Mouse (Mus musculus): ENCODE data around the gene Tmem106a. TPM values are rescaled to one million over a fixed set of nuclear protein-coding genes. Genes with fewer than 3 reads are reported as not detected.
"Not testable (repeated sequence)": the region's sequence is repeated elsewhere in the genome, so short reads cannot be mapped to it uniquely, and the experiment has no call there.

Tmem106a gene
- polyA plus RNA-seq, 1 experiment from 2014 or later, result 2.1 TPM

DNA sequence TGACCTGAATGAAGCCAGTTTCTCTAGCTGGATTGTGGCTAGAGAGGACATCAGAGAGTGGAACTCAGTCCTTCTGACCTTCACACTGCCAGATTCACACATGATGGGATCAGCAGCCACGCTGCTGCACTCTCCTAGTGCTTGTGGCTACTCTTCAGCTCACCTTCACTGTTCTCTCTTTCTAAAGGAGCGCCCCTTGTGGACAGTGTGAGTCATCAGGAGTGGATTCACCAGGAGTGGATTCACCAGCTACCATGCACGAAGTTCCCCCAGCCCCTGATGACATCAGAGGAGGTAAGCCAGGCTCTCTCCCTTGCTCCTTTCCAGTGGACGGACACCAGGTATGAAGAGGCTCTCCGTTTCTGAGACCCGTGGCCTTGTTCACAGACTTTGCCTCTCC, 5.9 kb upstream of the Tmem106a start:
- WGBS, result 70% methylated on average over 6 of the region's 6 CpGs
- peaks cover 99% of the 10 kb centered on the region for H3K36me3 ChIP-seq (replicated peaks)
- no peak overlapping the region for H3K27ac ChIP-seq (replicated peaks)
- no peak overlapping the region for H3K4me3 ChIP-seq
- no peaks in the 10 kb centered on the region for H3K4me1 ChIP-seq
- no peaks in the 10 kb centered on the region for H3K9me3 ChIP-seq
- H3K27me3 ChIP-seq (replicated peaks; ENCODE audit: low read depth, poor library complexity, severe bottlenecking), result no peaks in the 10 kb centered on the region
- DNase-seq (ENCODE audit: low spot score), result no peak

- Histone ChIP-seq H3K27me3 (replicated peaks; ENCODE audit: low read depth, poor library complexity, severe bottlenecking) (no peaks in the 10 kb centered on the region), H3K36me3 (replicated peaks) (peaks cover 55% of the 10 kb centered on the region), H3K9me3 (no peaks in the 10 kb centered on the region), H3K4me3 (no peak overlapping the region), H3K4me1 (peaks cover 9% of the 10 kb centered on the region), H3K27ac (replicated peaks) (no peak overlapping the region)
- no peak for DNase-seq (ENCODE audit: low spot score)
- WGBS, result 72% methylated on average over 6 of the region's 6 CpGs
Measured at GRCm38 (mm10) chr11:101581081-101581764, 819 bp upstream of the Tmem106a start.

DNA sequence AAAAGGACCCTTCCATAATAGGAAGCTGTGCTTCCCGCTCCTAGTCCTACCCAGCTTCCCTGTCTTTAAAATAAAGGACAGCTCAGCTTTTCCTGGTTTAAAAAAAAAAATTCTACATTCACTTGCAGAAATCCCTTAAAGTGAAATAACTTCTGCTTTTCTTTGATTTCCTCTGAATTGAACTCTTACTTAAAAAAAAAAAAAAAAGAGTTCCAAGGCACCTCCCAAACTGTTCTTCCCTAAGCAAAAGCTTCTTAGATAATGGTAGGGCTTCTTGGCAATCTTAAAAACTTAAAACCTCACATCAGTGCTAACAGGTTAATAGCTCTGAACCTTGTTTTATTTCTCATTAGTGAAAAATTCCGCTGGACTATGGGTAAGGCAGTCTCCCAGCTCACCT, 1.2 kb downstream of the Tmem106a start:
- DNase-seq (ENCODE audit: low spot score), result no peak
- no peaks in the 10 kb centered on the region for H3K27me3 ChIP-seq (replicated peaks; ENCODE audit: low read depth, poor library complexity, severe bottlenecking)
- peaks cover 36% of the 10 kb centered on the region for H3K36me3 ChIP-seq (replicated peaks)
- no peak overlapping the region for H3K4me3 ChIP-seq
- peaks cover 9% of the 10 kb centered on the region for H3K4me1 ChIP-seq
- WGBS, result 88% methylated on average over 2 of the region's 2 CpGs
- H3K27ac ChIP-seq (replicated peaks), result no peak overlapping the region
- H3K9me3 ChIP-seq, result no peaks in the 10 kb centered on the region

DNA sequence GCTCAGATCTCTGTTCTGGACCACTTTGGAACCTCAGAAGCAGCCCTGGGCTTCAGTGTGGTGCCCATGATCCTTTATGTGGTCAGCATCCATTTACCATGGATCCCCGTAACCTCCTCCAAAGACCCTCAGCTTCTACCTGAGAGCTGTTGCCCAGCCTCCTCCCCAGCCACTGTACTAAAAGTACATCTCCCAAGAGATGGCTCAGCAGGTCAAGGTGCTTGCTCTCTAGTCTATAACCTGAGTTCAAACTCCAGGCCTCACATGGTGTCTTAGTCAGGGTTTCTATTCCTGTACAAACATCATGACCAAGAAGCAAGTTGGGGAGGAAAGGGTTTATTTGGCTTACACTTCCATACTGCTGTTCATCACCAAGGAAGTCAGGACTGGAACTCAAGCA, 3.0 kb downstream of the Tmem106a start:
- H3K9me3 ChIP-seq; H3K27me3 ChIP-seq (replicated peaks; ENCODE audit: low read depth, poor library complexity, severe bottlenecking); DNase-seq (ENCODE audit: low spot score); H3K4me1 ChIP-seq; H3K27ac ChIP-seq (replicated peaks); H3K4me3 ChIP-seq: not testable (repeated sequence)
- peaks cover 19% of the 10 kb centered on the region for H3K36me3 ChIP-seq (replicated peaks)
- 96% methylated on average over 1 of the region's 1 CpGs for WGBS

- Histone ChIP-seq H3K4me1 (peaks cover 9% of the 10 kb centered on the region), H3K4me3 (no peak overlapping the region), H3K9me3 (no peaks in the 10 kb centered on the region), H3K27ac (replicated peaks) (no peak overlapping the region), H3K36me3 (replicated peaks) (peaks cover 11% of the 10 kb centered on the region), H3K27me3 (replicated peaks; ENCODE audit: low read depth, poor library complexity, severe bottlenecking) (no peaks in the 10 kb centered on the region)
- no peak for DNase-seq (ENCODE audit: low spot score)
- 80% methylated on average over 4 of the region's 4 CpGs for WGBS
Measured at GRCm38 (mm10) chr11:101585805-101586204, 3.8 kb downstream of the Tmem106a start.

DNA sequence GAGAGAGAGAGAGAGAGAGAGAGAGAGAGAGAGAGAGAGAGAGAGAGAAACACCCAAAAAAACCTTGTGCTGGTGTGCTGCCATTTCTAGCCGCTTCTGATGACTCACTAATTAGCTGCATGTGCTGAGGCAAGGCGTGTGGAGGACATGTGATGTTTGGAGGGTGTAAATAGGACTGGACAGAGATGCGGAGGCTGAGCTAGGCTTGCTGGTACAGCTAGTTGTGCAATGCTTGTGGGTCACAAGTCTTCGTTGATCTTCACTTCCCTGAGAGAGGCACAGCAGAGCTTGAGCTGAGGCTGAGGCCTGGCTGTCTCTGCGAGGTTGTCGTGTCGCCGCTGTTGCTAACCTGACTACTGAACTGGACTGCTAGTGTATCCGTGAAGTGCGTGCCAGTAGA, 5.6 kb downstream of the Tmem106a start:
- no peak overlapping the region for H3K4me3 ChIP-seq
- H3K9me3 ChIP-seq, result no peaks in the 10 kb centered on the region
- no peak overlapping the region for H3K27ac ChIP-seq (replicated peaks)
- peaks cover 4% of the 10 kb centered on the region; the same call in 1 of the 2 replicates for H3K36me3 ChIP-seq (replicated peaks)
- 90% methylated on average over 10 of the region's 10 CpGs for WGBS
- H3K4me1 ChIP-seq, result no peaks in the 10 kb centered on the region; the same call in 1 of the 2 replicates
- no peaks in the 10 kb centered on the region for H3K27me3 ChIP-seq (replicated peaks; ENCODE audit: low read depth, poor library complexity, severe bottlenecking)
- no peak for DNase-seq (ENCODE audit: low spot score)

- no peaks in the 10 kb centered on the region for H3K9me3 ChIP-seq
- no peaks in the 10 kb centered on the region for H3K27me3 ChIP-seq (replicated peaks; ENCODE audit: low read depth, poor library complexity, severe bottlenecking)
- H3K4me3 ChIP-seq, result no peak overlapping the region
- H3K36me3 ChIP-seq (replicated peaks), result peaks cover 4% of the 10 kb centered on the region; the same call in 1 of the 2 replicates
- 92% methylated on average over 7 of the region's 7 CpGs for WGBS
- no peak overlapping the region for H3K27ac ChIP-seq (replicated peaks)
- peaks cover 4% of the 10 kb centered on the region; the same call in 1 of the 2 replicates for H3K4me1 ChIP-seq
- DNase-seq (ENCODE audit: low spot score), result no peak
Measured at GRCm38 (mm10) chr11:101588868-101589267, 6.8 kb downstream of the Tmem106a start.

DNA sequence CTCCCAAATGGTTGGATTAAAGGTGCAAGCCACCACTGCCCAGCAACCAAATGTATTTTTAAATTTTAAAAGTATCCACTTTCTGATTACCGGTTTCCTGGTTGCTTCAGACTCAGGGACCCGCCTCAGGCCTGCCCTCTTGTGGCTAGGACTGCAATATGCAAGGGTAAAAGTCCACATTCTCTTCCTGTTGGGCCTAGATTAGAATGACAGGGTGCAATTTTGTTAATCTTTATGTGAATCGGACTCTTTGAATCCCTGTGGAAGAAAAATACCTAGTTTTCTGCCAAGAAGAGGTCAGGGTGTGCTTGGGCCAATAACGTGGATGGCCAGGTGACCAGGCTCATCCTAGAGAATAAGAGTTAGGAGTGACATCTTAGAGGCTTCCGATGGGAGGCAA, 7.4 kb downstream of the Tmem106a start:
- H3K36me3 ChIP-seq (replicated peaks), result peaks cover 4% of the 10 kb centered on the region; the same call in 1 of the 2 replicates
- peak; percentile 63 for DNase-seq (ENCODE audit: low spot score)
- no peak overlapping the region for H3K4me3 ChIP-seq
- no peaks in the 10 kb centered on the region for H3K9me3 ChIP-seq
- H3K4me1 ChIP-seq, result peaks cover 4% of the 10 kb centered on the region; the same call in 1 of the 2 replicates
- WGBS, result 33% methylated on average over 5 of the region's 5 CpGs
- no peaks in the 10 kb centered on the region for H3K27me3 ChIP-seq (replicated peaks; ENCODE audit: low read depth, poor library complexity, severe bottlenecking)
- H3K27ac ChIP-seq (replicated peaks), result no peak overlapping the region

DNA sequence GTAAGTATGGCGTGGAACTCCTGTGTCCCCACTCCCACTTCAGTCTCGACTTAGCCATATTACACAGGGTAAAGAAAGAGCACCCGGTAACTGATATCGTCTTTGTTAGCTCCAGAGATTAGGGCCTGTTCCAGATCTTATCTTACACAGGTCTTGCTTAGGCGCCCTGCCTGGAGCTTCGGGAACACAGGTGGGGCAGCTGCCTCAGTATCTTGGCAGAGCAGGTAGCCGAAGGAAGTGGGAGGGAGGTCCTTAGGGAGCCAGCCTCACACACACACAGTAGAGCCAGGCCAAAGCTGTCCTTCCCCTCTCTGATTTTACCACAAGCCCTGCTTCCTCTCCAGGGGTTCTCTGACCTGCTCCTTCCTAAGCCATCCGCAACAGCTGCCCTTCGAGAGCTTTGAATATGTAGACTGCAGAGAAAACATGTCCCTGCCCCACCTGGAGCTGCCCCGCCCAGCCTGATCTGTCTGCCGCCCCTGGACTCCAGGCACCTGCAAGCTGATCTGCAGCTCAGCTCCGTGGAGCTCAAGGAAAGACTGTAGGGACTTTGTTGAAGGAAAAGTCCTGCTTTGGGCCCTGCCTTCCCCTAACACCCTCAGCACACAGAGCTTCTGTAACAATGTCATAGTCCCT, 8.1 kb downstream of the Tmem106a start:
- H3K27ac ChIP-seq (replicated peaks), result no peak overlapping the region
- 78% methylated on average over 12 of the region's 12 CpGs for WGBS
- H3K4me3 ChIP-seq, result no peak overlapping the region
- no peaks in the 10 kb centered on the region for H3K9me3 ChIP-seq
- no peaks in the 10 kb centered on the region for H3K27me3 ChIP-seq (replicated peaks; ENCODE audit: low read depth, poor library complexity, severe bottlenecking)
- peaks cover 4% of the 10 kb centered on the region; the same call in 1 of the 2 replicates for H3K36me3 ChIP-seq (replicated peaks)
- peaks cover 4% of the 10 kb centered on the region; the same call in 1 of the 2 replicates for H3K4me1 ChIP-seq
- no peak for DNase-seq (ENCODE audit: low spot score)

GRCm38 (mm10) chr11:101599156-101599555, 17.1 kb downstream of the Tmem106a start, which contains the start of gene Gm11634:
TSS of gene Gm11634 (minus strand) at chr11:101599256.
- H3K27me3 ChIP-seq (replicated peaks; ENCODE audit: low read depth, poor library complexity, severe bottlenecking), result peaks cover 5% of the 10 kb centered on the region; the same call in 1 of the 2 replicates
- no peak within 1 kb of the TSS for H3K4me3 ChIP-seq
- H3K9me3 ChIP-seq, result no peaks in the 10 kb centered on the region
- no peaks in the 10 kb centered on the region; the same call in 1 of the 2 replicates for H3K4me1 ChIP-seq
- H3K27ac ChIP-seq (replicated peaks), result no peak within 1 kb of the TSS
- WGBS, result 85% methylated on average over 6 of the region's 6 CpGs
- H3K36me3 ChIP-seq (replicated peaks), result no peaks in the 10 kb centered on the region
- no peak for DNase-seq (ENCODE audit: low spot score)

DNA sequence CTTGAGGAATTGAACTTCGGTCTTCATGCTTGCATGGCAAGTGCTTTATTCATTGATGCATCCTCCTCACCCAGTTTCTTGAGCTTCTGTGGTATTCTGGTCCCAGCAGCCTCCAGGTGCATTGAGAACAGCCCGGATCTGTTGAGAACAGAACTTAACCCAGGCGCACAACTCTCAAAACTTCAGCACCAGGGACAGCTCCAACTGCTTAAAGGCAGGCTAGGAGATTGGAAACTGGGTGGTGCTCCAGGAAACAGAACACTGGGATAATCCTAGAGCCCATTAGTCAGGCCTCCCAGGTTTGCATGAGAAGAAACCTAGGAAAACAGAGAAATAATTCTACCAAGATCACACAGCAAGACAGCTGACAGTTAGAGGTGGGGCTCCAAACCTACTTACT, 20.4 kb downstream of the Tmem106a start:
- Histone ChIP-seq H3K9me3 (no peaks in the 10 kb centered on the region), H3K4me1 (peaks cover 4% of the 10 kb centered on the region; the same call in 1 of the 2 replicates), H3K27me3 (replicated peaks; ENCODE audit: low read depth, poor library complexity, severe bottlenecking) (peaks cover 5% of the 10 kb centered on the region; the same call in 1 of the 2 replicates), H3K27ac (replicated peaks) (no peak overlapping the region), H3K4me3 (no peak overlapping the region), H3K36me3 (replicated peaks) (no peaks in the 10 kb centered on the region)
- DNase-seq (ENCODE audit: low spot score), result peak; percentile 78
- WGBS, result 10% methylated on average over 3 of the region's 3 CpGs

DNA sequence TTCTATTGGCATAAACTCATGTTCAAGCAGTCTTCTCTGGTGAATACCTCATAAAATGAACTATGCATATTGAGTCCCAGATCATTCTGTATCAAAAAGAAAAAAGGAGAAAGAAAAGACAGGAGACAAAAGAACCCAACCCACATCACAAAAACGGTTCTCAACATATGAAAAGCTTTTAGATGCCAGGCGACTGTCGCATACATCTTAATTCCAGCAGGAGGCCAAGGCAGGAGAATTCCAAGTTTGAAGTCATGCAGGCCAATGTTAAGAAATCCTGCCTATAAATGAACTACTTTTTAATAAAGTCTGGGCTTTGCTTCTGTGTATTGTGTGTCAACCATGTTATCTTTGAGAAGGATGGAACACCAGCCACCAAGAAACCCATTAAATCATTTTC, 22.1 kb downstream of the Tmem106a start:
- H3K9me3 ChIP-seq, result no peaks in the 10 kb centered on the region
- H3K27ac ChIP-seq (replicated peaks), result peak overlapping the region; percentile 86
- no peak for DNase-seq (ENCODE audit: low spot score)
- peaks cover 4% of the 10 kb centered on the region; the same call in 1 of the 2 replicates for H3K4me1 ChIP-seq
- H3K4me3 ChIP-seq, result peak overlapping the region; percentile 45
- 3% methylated on average over 3 of the region's 3 CpGs for WGBS
- peaks cover 5% of the 10 kb centered on the region; the same call in 1 of the 2 replicates for H3K27me3 ChIP-seq (replicated peaks; ENCODE audit: low read depth, poor library complexity, severe bottlenecking)
- no peaks in the 10 kb centered on the region for H3K36me3 ChIP-seq (replicated peaks)

All from embryonic facial prominence, embryonic 10.5 days (tissue).